Mouse (Mus musculus): ENCODE data around the gene Prmt9. TPM values are rescaled to one million over a fixed set of nuclear protein-coding genes. Genes with fewer than 3 reads are reported as not detected.

Prmt9 gene
- 5.4 TPM in 2 replicates for total RNA-seq (2015; ENCODE audit: low replicate concordance)
- 4.7 and 7.2 TPM in 2 replicates for total RNA-seq (2017; ENCODE audit: low replicate concordance)

- peak; percentile 96 for ATAC-seq (replicated peaks; ENCODE audit: low FRiP score, poor library complexity, severe bottlenecking)
Measured at GRCm38 (mm10) chr8:77549121-77549706, at the start of gene Prmt9. Gene Prmt9, plus strand, starts transcription at chr8:77549397.

GRCm38 (mm10) chr8:77500264-77500663 lies 48.9 kb upstream of the Prmt9 start:
- ATAC-seq (replicated peaks; ENCODE audit: low FRiP score, poor library complexity, severe bottlenecking) = no peak

- ATAC-seq (replicated peaks; ENCODE audit: low FRiP score, poor library complexity, severe bottlenecking) = no peak
Measured at GRCm38 (mm10) chr8:77501131-77501530, 48.1 kb upstream of the Prmt9 start.

GRCm38 (mm10) chr8:77502547-77502946 lies 46.6 kb upstream of the Prmt9 start:
- no peak for ATAC-seq (replicated peaks; ENCODE audit: low FRiP score, poor library complexity, severe bottlenecking)

- no peak for ATAC-seq (replicated peaks; ENCODE audit: low FRiP score, poor library complexity, severe bottlenecking)
Measured at GRCm38 (mm10) chr8:77506539-77506938, 42.7 kb upstream of the Prmt9 start.

- ATAC-seq (replicated peaks; ENCODE audit: low FRiP score, poor library complexity, severe bottlenecking) = no peak
Measured at GRCm38 (mm10) chr8:77507510-77508035, 41.6 kb upstream of the Prmt9 start.

- ATAC-seq (replicated peaks; ENCODE audit: low FRiP score, poor library complexity, severe bottlenecking) = no peak
Measured at GRCm38 (mm10) chr8:77509044-77509443, 40.2 kb upstream of the Prmt9 start.

GRCm38 (mm10) chr8:77510426-77510825 lies 38.8 kb upstream of the Prmt9 start:
- no peak for ATAC-seq (replicated peaks; ENCODE audit: low FRiP score, poor library complexity, severe bottlenecking)

GRCm38 (mm10) chr8:77511750-77512493 lies 37.3 kb upstream of the Prmt9 start:
- ATAC-seq (replicated peaks; ENCODE audit: low FRiP score, poor library complexity, severe bottlenecking) = no peak

- ATAC-seq (replicated peaks; ENCODE audit: low FRiP score, poor library complexity, severe bottlenecking) = no peak
Measured at GRCm38 (mm10) chr8:77515201-77515600, 34.0 kb upstream of the Prmt9 start.

GRCm38 (mm10) chr8:77515786-77516185 lies 33.4 kb upstream of the Prmt9 start:
- no peak for ATAC-seq (replicated peaks; ENCODE audit: low FRiP score, poor library complexity, severe bottlenecking)

- ATAC-seq (replicated peaks; ENCODE audit: low FRiP score, poor library complexity, severe bottlenecking) = no peak
Measured at GRCm38 (mm10) chr8:77516845-77517244, 32.4 kb upstream of the Prmt9 start.

GRCm38 (mm10) chr8:77517301-77518200 lies 31.6 kb upstream of the Prmt9 start, which contains the start of gene Arhgap10:
Gene Arhgap10, minus strand, starts transcription at chr8:77517953.
- no peak for ATAC-seq (replicated peaks; ENCODE audit: low FRiP score, poor library complexity, severe bottlenecking)

- no peak for ATAC-seq (replicated peaks; ENCODE audit: low FRiP score, poor library complexity, severe bottlenecking)
Measured at GRCm38 (mm10) chr8:77518201-77519115, 30.7 kb upstream of the Prmt9 start.

- no peak for ATAC-seq (replicated peaks; ENCODE audit: low FRiP score, poor library complexity, severe bottlenecking)
Measured at GRCm38 (mm10) chr8:77520601-77521000, 28.6 kb upstream of the Prmt9 start.

- ATAC-seq (replicated peaks; ENCODE audit: low FRiP score, poor library complexity, severe bottlenecking) = no peak
Measured at GRCm38 (mm10) chr8:77521028-77521785, 28.0 kb upstream of the Prmt9 start.

- no peak for ATAC-seq (replicated peaks; ENCODE audit: low FRiP score, poor library complexity, severe bottlenecking)
Measured at GRCm38 (mm10) chr8:77522984-77523383, 26.2 kb upstream of the Prmt9 start.

GRCm38 (mm10) chr8:77524018-77524615 lies 25.1 kb upstream of the Prmt9 start:
- ATAC-seq (replicated peaks; ENCODE audit: low FRiP score, poor library complexity, severe bottlenecking) = no peak

Measured in erythroblast, adult 5-6 weeks (primary cell).